Mouse (Mus musculus) heart, adult 2 months (tissue): ENCODE data around the gene Apol8.

ENCODE experiments used
- CTCF ChIP-seq: fragments of 200-600 bp; IDR thresholded peaks from 2 replicates; pipeline ENCODE4 v1.8.1; 2022; ENCODE audit warnings: antibody characterized with exemption, mild to moderate bottlenecking, moderate library complexity
- POLR2A ChIP-seq: fragments of 200-500 bp; IDR thresholded peaks from 2 replicates; pipeline ENCODE4 v1.6.1; 2011; ENCODE audit warnings: mild to moderate bottlenecking, low read depth, low read length, control low read depth; ENCODE audit not compliant: insufficient read depth

GRCm38 (mm10) chr15:77770341-77770740, 13.5 kb upstream of the Apol8 start:
- no peak for TF ChIP-seq CTCF
- no peak for TF ChIP-seq POLR2A
